Mouse (Mus musculus): ENCODE data around the gene Gm10382. TPM values are rescaled to one million over a fixed set of nuclear protein-coding genes. Genes with fewer than 3 reads are reported as not detected.
A peak's percentile ranks its signal among the peaks of the same experiment; 100 is the strongest.
"Not testable (repeated sequence)": the region's sequence is repeated elsewhere in the genome, so short reads cannot be mapped to it uniquely, and the experiment has no call there.

Gene Gm10382
- total RNA-seq, 2 experiments from 2014 or later = 0.22 TPM; not detected in 1

GRCm38 (mm10) chr5:125368156-125368555 is 21.0 kb upstream of the Gm10382 start:
- no peak for DNase-seq (ENCODE audit: low spot score)
- intact Hi-C loops (cut with DNase I) = loop anchor here (1.0 to 2.0 kb wide), 2 partner anchors 95 to 467 kb away; no protein-coding TSS in a partner anchor

- peak; percentile 26 for DNase-seq (ENCODE audit: low spot score)
- intact Hi-C loops (cut with DNase I) = loop anchor here (1.0 to 2.0 kb wide), 2 partner anchors 95 to 468 kb away; no protein-coding TSS in a partner anchor
Observed at GRCm38 (mm10) chr5:125368568-125368967, 20.6 kb upstream of the Gm10382 start.

- DNase-seq (ENCODE audit: low spot score) = no peak
- intact Hi-C loops (cut with DNase I) = no loop called here
Observed at GRCm38 (mm10) chr5:125370950-125371693, 18.0 kb upstream of the Gm10382 start.

GRCm38 (mm10) chr5:125372027-125372426 is 17.1 kb upstream of the Gm10382 start:
- no peak for DNase-seq (ENCODE audit: low spot score)
- intact Hi-C loops (cut with DNase I) = no loop called here

GRCm38 (mm10) chr5:125375871-125376270 is 13.3 kb upstream of the Gm10382 start:
- no peak for DNase-seq (ENCODE audit: low spot score)
- intact Hi-C loops (cut with DNase I) = no loop called here

- intact Hi-C loops (cut with DNase I) = no loop called here
- no peak for DNase-seq (ENCODE audit: low spot score)
Observed at GRCm38 (mm10) chr5:125377214-125377613, 11.9 kb upstream of the Gm10382 start.

- intact Hi-C loops (cut with DNase I) = no loop called here
- DNase-seq (ENCODE audit: low spot score) = no peak
Observed at GRCm38 (mm10) chr5:125378919-125379318, 10.2 kb upstream of the Gm10382 start.

GRCm38 (mm10) chr5:125381954-125382672 is 7.0 kb upstream of the Gm10382 start:
- no peak for DNase-seq (ENCODE audit: low spot score)
- intact Hi-C loops (cut with DNase I) = loop anchor here (5.0 kb wide), 1 partner anchor 80 kb away; no protein-coding TSS in a partner anchor

- intact Hi-C loops (cut with DNase I) = loop anchor here (5.0 kb wide), 1 partner anchor 79 kb away; no protein-coding TSS in a partner anchor
- DNase-seq (ENCODE audit: low spot score) = no peak
Observed at GRCm38 (mm10) chr5:125382673-125383558, 6.2 kb upstream of the Gm10382 start.

GRCm38 (mm10) chr5:125383637-125384420 is 5.3 kb upstream of the Gm10382 start:
- no peak for DNase-seq (ENCODE audit: low spot score)
- intact Hi-C loops (cut with DNase I) = loop anchor here (5.0 kb wide), 1 partner anchor 78 kb away; no protein-coding TSS in a partner anchor

- intact Hi-C loops (cut with DNase I) = loop anchor here (5.0 kb wide), 1 partner anchor 78 kb away; no protein-coding TSS in a partner anchor
- DNase-seq (ENCODE audit: low spot score) = no peak
Observed at GRCm38 (mm10) chr5:125384512-125385214, 4.5 kb upstream of the Gm10382 start.

- no peak for DNase-seq (ENCODE audit: low spot score)
- intact Hi-C loops (cut with DNase I) = no loop called here
Observed at GRCm38 (mm10) chr5:125385215-125385940, 3.7 kb upstream of the Gm10382 start.

- intact Hi-C loops (cut with DNase I); DNase-seq (ENCODE audit: low spot score): not testable (repeated sequence)
Observed at GRCm38 (mm10) chr5:125387295-125387694, 1.8 kb upstream of the Gm10382 start.

- intact Hi-C loops (cut with DNase I) = no loop called here
- DNase-seq (ENCODE audit: low spot score) = no peak
Observed at GRCm38 (mm10) chr5:125388358-125389092, 597 bp upstream of the Gm10382 start.

GRCm38 (mm10) chr5:125389579-125390441 is 688 bp downstream of the Gm10382 start, which contains the start of gene Ubc:
Ubc (minus strand) TSS chr5:125390202.
- DNase-seq (ENCODE audit: low spot score) = peak; percentile 88
- intact Hi-C loops (cut with DNase I) = no loop called here

GRCm38 (mm10) chr5:125390906-125391477 is 1.9 kb downstream of the Gm10382 start:
- intact Hi-C loops (cut with DNase I) = no loop called here
- no peak for DNase-seq (ENCODE audit: low spot score)

Measured in heart, postnatal 25 days (tissue).